Mouse (Mus musculus) hindbrain, embryonic 15.5 days (tissue): ENCODE measurements around the gene Thnsl2. TPM values are rescaled to one million over a fixed set of nuclear protein-coding genes. Genes with fewer than 3 reads are reported as not detected.

Source experiments
- ATAC-seq: fragments of 200-750 bp; cut with Nextera tagmentation; 2 replicates; pipeline ENCODE4 v1.8.0; 2017; ENCODE audit warnings: low read depth, moderate number of reproducible peaks, moderate TSS enrichment; ENCODE audit not compliant: low FRiP score
- H3K27ac ChIP-seq: fragments of 300-500 bp; sonication (generic); replicated peaks from 2 replicates; pipeline ENCODE4 v1.5.1; 2015; ENCODE audit warnings: mild to moderate bottlenecking, inconsistent platforms
- H3K27me3 ChIP-seq: fragments of 300-500 bp; sonication (generic); 2 replicates; pipeline ENCODE4 v1.6.1; 2015; ENCODE audit warnings: control low read depth, inconsistent platforms
- H3K36me3 ChIP-seq: fragments of 300-500 bp; sonication (generic); 2 replicates; pipeline ENCODE4 v1.6.1; 2015; ENCODE audit warnings: control low read depth, inconsistent platforms
- H3K4me1 ChIP-seq: fragments of 300-500 bp; sonication (generic); replicated peaks from 2 replicates; pipeline ENCODE4 v1.6.1; 2015; ENCODE audit warnings: control low read depth, inconsistent platforms
- H3K4me2 ChIP-seq: fragments of 300-500 bp; sonication (generic); 2 replicates; pipeline ENCODE4 v1.6.1; 2015; ENCODE audit warnings: moderate library complexity, mild to moderate bottlenecking, inconsistent platforms
- H3K4me3 ChIP-seq: fragments of 300-500 bp; sonication (generic); 2 replicates; pipeline ENCODE4 v1.5.1; 2015; ENCODE audit warnings: mild to moderate bottlenecking, inconsistent platforms
- H3K9ac ChIP-seq: fragments of 300-500 bp; sonication (generic); 2 replicates; pipeline ENCODE4 v1.6.1; 2015; ENCODE audit warnings: inconsistent platforms
- H3K9me3 ChIP-seq: fragments of 300-500 bp; sonication (generic); 2 replicates; pipeline ENCODE4 v1.6.1; 2016; ENCODE audit warnings: control low read depth, inconsistent platforms
- WGBS: fragments of 180-500 bp; shearing (Covaris S2); methylation state at CpG from one replicate; pipeline ENCODE4 v1.1.7; 2015; 5-methylcytosine and 5-hydroxymethylcytosine counted together
- polyA plus RNA-seq: library from polyadenylated mRNA; unstranded; fragments of >200 nt; fragmentation: Nextera tagmentation; extraction: Ambion mirVana; gene quantifications from 2 replicates; pipeline ENCODE4 v1.2.1, GENCODE M21; 2015

Gene Thnsl2
- polyA plus RNA-seq: 4.5 and 5.6 TPM in 2 replicates

DNA sequence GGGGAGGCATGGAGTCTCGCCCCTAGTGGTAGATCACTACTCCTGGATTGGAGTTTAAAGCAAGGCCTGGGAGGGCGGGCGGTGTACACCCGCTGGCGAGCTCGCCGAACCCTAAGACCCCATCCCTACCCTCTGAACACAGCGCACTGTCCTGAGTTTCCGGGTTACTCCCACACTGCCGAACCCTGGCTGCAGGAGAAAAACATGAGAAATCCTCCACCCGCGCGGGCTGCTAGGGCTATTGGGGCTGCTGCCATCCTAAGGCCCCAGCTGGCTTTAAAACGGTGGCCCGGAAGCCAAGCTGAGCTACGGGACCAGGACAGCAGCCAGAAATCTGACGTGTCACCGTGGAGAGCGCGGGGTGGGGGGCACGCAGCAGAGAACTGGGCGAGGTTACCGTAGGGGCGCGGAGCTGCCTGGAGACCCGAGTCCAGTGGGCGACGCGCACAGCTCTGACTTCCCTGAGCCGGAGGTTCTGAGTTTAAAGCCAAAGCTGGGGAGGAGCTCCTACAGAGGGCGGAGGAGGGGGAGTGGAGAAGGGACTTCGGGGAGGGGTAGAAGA lies at the start of gene Thnsl2:
Gene Thnsl2 (minus strand): TSS at position 546 of the 562 bp plus-strand sequence.
- Histone ChIP-seq H3K9ac (peak within 1 kb of the TSS; percentile 71), H3K4me1 (peaks cover 7% of the 10 kb centered on the region; the same call in 1 of the 2 replicates), H3K36me3 (no peaks in the 10 kb centered on the region), H3K27me3 (no peaks in the 10 kb centered on the region), H3K27ac (peak within 1 kb of the TSS; percentile 79), H3K9me3 (no peaks in the 10 kb centered on the region), H3K4me3 (peak within 1 kb of the TSS; percentile 54), H3K4me2 (peak within 1 kb of the TSS; percentile 86)
- ATAC-seq: peak; percentile 91
- WGBS: 0% methylated on average over 32 of the region's 32 CpGs

DNA sequence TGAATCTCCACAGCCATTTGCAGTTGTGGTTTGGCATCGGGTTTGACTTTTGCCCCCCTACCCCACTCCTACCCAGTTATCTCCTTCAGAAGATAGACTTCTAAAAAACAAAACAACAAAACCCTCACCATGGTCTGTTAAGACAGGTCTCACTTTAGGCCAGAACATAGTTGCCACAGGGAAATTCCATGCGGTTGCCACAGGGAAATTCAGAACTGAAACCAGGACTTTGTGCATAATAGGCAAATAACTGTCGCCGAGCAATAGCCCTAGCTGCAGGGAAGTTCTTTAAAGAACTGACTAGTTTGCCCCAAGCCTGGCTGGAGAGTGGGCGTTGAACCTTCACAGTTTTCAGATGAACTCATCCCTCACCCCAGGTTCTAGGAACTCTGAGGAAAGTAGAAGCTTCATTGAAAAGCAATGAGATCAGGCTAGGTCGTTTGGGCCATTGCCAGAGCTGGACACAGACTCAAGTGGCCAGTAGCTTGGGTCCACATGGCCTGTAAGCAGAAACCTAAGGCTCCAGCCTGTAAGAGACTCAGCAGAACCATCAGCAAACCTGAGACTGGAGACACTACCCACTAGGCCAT lies 49.0 kb upstream of the Thnsl2 start:
- Histone ChIP-seq H3K27ac (no peak overlapping the region), H3K36me3 (no peaks in the 10 kb centered on the region), H3K4me3 (no peak overlapping the region), H3K27me3 (no peaks in the 10 kb centered on the region), H3K4me2 (no peak overlapping the region), H3K9ac (no peak overlapping the region), H3K4me1 (no peaks in the 10 kb centered on the region), H3K9me3 (no peaks in the 10 kb centered on the region)
- WGBS: 78% methylated on average over 6 of the region's 6 CpGs
- no peak for ATAC-seq

DNA sequence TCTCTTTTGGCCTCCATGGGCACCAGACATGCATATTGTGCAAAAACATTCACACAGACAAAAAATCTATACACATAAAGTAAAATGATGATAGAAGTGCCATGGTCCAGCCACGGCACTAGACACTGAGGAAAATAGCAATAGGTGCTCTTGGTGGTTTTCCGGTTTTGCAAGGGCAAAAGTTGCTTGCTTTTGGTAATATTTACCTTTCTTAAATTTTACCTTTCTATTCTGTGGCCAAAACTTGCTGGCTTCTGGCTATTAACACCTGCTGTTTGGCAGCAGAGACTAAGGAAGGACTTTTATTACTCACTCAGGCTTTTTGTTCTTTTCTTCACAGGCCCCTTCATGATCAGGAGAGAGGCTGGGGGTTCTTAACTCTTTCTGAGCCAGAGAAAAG lies 46.3 kb upstream of the Thnsl2 start:
- 95% methylated on average over 2 of the region's 2 CpGs for WGBS
- Histone ChIP-seq H3K4me1 (no peaks in the 10 kb centered on the region), H3K27me3 (no peaks in the 10 kb centered on the region), H3K27ac (no peak overlapping the region), H3K36me3 (no peaks in the 10 kb centered on the region), H3K9me3 (no peaks in the 10 kb centered on the region), H3K4me3 (no peak overlapping the region), H3K4me2 (no peak overlapping the region), H3K9ac (no peak overlapping the region)
- ATAC-seq: no peak

DNA sequence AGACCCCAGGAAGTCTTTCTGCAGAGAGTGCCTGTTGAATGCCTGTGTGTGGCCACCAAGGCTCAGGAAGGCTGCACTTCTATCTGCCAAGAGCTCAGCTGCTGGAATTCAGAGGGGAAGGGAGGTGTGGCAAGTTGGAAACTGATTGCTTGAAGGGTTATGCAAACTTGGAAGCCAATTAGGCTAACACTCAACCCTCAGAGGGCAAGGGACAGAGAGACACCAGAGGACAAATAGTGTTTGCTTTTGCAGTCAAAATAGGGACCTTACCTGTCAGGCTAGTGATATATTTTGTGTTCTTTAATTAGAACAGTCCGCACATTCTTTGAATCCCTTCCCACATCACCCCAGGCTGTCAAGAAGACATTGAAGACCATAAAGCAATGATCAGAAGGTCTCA lies 45.3 kb upstream of the Thnsl2 start:
- Histone ChIP-seq H3K4me2 (no peak overlapping the region), H3K4me1 (no peaks in the 10 kb centered on the region), H3K9me3 (no peaks in the 10 kb centered on the region), H3K27ac (no peak overlapping the region), H3K4me3 (no peak overlapping the region), H3K27me3 (no peaks in the 10 kb centered on the region), H3K36me3 (no peaks in the 10 kb centered on the region), H3K9ac (no peak overlapping the region)
- ATAC-seq: no peak
- WGBS: 77% methylated on average over 1 of the region's 1 CpGs

DNA sequence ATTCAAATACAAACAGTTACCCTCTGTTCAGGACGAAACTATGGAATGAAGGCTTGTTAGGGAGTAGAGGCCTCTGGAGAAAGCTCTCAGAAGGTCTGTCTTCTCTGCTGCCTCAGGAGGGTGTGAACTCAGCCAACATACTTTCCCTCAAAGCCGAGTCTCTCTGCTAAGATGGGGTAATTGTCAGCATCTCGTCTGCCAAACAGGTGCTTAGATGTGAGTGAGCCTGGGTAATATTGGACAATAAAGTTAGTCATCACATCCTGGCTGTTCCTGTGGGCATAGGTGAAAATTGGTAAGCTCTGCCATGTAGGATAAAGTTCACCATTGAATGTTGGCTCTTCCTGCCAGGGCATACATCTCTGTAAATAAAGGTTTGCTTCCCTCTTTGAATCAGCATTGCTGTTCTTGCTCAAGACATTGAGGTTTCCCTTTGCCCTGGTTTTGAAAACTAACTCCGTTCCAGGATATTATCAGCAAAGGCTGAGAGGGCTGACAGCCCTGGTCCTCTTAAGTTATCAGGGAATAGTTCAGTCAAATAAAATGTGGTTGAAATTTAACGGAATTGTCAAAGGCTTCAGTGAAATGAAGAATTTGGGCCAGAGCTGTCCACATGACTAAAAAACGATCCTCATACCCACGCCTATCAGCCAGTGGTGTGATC lies 40.8 kb upstream of the Thnsl2 start:
- no peak overlapping the region for H3K4me3 ChIP-seq
- H3K27me3 ChIP-seq: no peaks in the 10 kb centered on the region
- no peaks in the 10 kb centered on the region for H3K4me1 ChIP-seq
- H3K9ac ChIP-seq: no peak overlapping the region
- 89% methylated on average over 7 of the region's 7 CpGs for WGBS
- H3K4me2 ChIP-seq: no peak overlapping the region
- no peaks in the 10 kb centered on the region for H3K9me3 ChIP-seq
- no peak overlapping the region for H3K27ac ChIP-seq
- H3K36me3 ChIP-seq: no peaks in the 10 kb centered on the region
- ATAC-seq: no peak

DNA sequence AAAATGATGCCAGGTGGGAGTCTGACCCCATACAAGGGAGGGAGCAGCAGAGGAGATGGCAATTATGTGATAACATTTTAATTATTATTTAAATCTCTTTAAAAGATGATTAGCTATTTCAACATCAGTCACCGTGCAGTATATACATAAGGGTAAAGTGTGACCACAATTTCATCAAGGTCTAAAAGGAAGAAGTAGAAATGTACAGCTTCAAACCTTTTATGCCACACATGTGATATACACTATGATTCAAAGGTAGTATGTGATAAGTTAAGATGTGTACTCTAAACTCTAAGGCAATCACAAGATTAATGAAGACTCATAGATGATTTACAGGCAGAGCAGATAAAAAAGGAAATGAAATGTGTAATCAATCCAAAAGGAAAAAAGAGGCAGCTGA lies 36.4 kb upstream of the Thnsl2 start:
- Histone ChIP-seq H3K4me2 (no peak overlapping the region), H3K27me3 (no peaks in the 10 kb centered on the region), H3K9ac (no peak overlapping the region), H3K9me3 (no peaks in the 10 kb centered on the region), H3K4me3 (no peak overlapping the region), H3K36me3 (no peaks in the 10 kb centered on the region), H3K4me1 (no peaks in the 10 kb centered on the region), H3K27ac (no peak overlapping the region)
- ATAC-seq: no peak
- 98% methylated on average over 1 of the region's 1 CpGs for WGBS

DNA sequence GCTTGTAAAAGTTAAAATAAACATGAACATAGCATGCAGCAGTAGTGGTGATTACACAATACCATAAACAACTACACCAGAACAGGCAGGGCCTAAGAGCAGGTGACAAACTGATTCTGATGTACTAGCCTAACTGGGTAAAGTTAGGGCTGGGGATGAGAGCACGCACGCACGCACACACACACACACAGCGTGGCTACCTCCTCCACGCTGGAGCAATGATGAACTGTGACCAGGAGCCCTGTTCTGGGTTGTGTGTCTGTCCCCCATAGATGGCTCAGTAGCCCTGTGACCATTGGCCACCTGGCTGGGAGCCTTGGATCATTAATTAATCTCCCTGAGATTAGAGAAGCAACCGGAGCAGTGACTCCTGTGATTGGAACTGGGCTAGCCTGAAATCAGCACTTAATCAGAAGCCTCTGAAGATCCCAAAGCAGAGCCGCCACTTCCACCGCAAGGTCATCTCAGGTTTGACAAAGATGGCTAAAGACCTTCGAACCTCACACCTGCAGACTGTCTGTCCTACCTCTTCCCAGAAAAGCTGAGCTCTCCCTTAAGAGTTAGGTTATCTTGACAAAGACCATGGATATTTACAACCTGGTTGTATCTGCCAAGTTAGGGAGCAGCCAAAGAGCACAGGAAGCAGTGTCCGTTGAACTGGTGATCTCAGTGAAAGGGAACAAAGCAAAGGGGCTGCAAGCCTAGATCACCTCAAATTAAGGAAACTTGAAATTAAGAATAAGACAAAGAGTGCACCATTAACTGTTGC lies 28.8 kb upstream of the Thnsl2 start:
- WGBS: 90% methylated on average over 10 of the region's 10 CpGs
- H3K27ac ChIP-seq: no peak overlapping the region
- ATAC-seq: no peak

DNA sequence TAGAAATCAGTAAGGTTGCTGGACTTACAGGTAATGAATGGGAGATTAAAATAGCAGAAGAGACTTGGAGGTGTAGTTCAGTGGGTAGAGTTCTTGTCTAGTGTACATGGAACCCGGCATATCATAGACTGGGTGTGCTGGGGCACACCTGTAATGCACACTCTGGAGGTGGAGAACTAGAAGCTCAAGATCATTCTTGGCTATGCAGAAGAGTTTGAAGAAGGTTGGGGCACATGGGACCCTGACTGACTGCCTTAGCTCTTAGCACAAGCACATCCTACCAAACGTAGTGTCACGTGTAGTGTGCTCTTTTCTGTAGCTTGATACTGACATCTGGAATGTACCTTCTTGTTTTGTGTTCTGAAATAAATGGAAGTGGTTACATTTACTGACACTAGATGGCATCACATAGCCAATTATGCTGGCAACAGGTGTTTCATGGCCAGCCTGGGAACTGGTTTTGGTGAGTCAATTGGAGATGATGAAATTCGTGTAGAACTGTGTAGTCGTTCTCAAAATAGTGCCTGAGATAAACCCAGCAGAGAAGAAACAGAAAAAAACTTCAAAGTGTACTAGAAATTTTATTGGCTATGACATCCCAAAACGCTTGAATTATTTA lies 22.4 kb upstream of the Thnsl2 start:
- Histone ChIP-seq H3K4me2 (no peak overlapping the region), H3K36me3 (no peaks in the 10 kb centered on the region), H3K27me3 (no peaks in the 10 kb centered on the region), H3K9me3 (no peaks in the 10 kb centered on the region), H3K4me3 (no peak overlapping the region), H3K27ac (no peak overlapping the region), H3K4me1 (no peaks in the 10 kb centered on the region), H3K9ac (no peak overlapping the region)
- WGBS: 54% methylated on average over 6 of the region's 6 CpGs
- ATAC-seq: peak; percentile 38; the same call in 1 of the 2 replicates

More for the DNA sequence above, 28.8 kb upstream of the Thnsl2 start:
- H3K27me3 ChIP-seq: no peaks in the 10 kb centered on the region
- H3K4me3 ChIP-seq: no peak overlapping the region
- H3K9ac ChIP-seq: no peak overlapping the region
- H3K4me1 ChIP-seq: no peaks in the 10 kb centered on the region
- H3K9me3 ChIP-seq: no peaks in the 10 kb centered on the region
- H3K36me3 ChIP-seq: no peaks in the 10 kb centered on the region
- H3K4me2 ChIP-seq: no peak overlapping the region

DNA sequence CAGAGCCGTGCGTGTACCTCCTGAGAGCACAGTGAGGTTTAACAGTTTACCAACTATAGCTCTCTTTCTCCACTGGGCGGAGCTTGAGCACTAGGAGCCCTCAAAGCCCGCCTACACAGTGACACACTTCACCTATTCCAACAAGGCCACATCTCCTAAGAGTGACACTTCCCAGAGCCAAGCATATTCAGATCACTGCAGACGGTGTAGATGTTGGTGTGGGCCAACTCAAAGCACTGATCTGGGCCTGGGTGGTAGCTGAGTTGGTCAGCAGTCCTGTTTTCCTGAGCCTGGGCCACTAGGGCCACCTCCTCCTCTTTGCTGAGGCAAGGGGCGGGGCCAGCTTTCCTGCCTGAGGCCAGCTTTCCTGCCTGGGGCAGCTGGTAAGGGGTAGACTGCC lies 20.2 kb upstream of the Thnsl2 start:
- 31% methylated on average over 6 of the region's 6 CpGs for WGBS
- Histone ChIP-seq H3K9ac (no peak overlapping the region), H3K4me2 (no peak overlapping the region), H3K4me3 (no peak overlapping the region), H3K36me3 (no peaks in the 10 kb centered on the region), H3K9me3 (no peaks in the 10 kb centered on the region), H3K4me1 (no peaks in the 10 kb centered on the region), H3K27ac (no peak overlapping the region), H3K27me3 (no peaks in the 10 kb centered on the region)
- no peak for ATAC-seq

DNA sequence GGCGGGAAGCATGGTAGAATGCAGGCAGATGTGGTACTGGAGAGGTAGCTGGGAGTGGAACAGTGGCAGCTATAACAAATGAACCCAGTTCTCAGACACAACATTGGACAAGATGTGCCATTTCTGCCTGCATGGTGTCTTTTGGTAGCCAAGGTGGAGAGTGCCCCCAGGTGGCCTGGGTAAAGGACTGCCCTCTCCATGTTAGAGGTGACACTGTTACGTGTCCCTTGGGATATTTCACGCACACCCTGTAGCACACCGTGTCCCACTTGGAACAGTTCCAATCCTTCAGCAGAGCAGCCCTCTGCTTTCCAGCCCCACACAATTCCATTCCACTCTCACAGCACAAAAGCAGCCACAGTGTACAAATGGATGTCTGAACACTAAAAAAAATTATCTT lies 18.0 kb upstream of the Thnsl2 start:
- Histone ChIP-seq H3K4me3 (no peak overlapping the region), H3K4me1 (no peaks in the 10 kb centered on the region), H3K9me3 (no peaks in the 10 kb centered on the region), H3K4me2 (no peak overlapping the region), H3K27me3 (no peaks in the 10 kb centered on the region), H3K9ac (no peak overlapping the region), H3K36me3 (no peaks in the 10 kb centered on the region), H3K27ac (no peak overlapping the region)
- no peak for ATAC-seq
- 61% methylated on average over 4 of the region's 4 CpGs for WGBS

DNA sequence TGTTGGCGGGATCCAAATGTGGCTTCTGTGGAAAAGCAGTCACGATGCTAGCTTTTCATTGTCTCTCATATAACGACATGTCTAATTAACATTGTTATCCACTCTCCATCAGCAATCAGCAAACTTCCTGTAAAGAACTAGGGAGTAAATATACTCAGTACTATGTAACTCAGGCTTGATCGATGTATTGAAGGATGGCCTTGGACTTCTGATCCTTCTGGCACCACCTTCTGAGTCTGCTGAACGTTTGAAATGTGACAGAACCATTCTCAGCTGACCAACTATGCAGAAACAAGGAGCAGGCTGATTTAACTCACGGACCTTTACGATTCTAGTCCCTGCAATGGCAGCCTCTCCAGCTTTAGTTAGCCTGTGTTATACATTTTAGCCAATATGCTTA lies 17.1 kb upstream of the Thnsl2 start:
- Histone ChIP-seq H3K27ac (no peak overlapping the region), H3K4me1 (no peaks in the 10 kb centered on the region), H3K4me2 (no peak overlapping the region), H3K4me3 (no peak overlapping the region), H3K9me3 (no peaks in the 10 kb centered on the region; the same call in 1 of the 2 replicates), H3K36me3 (no peaks in the 10 kb centered on the region), H3K27me3 (no peaks in the 10 kb centered on the region), H3K9ac (no peak overlapping the region)
- no peak for ATAC-seq
- WGBS: 84% methylated on average over 7 of the region's 7 CpGs
